In the genomic region with DNA sequence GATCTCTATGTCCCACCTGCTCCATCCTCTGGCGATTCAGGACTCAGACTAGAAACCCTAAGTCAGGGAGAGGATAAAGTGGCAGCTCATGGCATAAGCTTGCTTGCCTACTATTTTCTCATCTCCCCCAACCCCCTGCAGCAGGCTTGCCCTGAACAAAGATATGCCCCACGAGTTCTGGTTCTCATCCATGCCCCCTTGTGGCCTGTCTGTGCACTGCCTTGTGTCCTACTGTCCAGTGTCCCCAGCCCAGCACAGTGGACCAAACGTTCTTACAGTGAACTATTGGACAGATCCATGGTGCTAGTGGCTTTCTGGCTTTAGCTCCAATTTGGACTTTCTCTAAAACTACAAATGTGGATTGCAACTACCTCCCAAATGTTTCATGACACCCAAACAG, we compare ENCODE assay signal across 10 mouse cellular contexts. TPM values are rescaled to one million over a fixed set of nuclear protein-coding genes. Genes with fewer than 3 reads are reported as not detected.
DNase-seq lines count a peak whose midpoint lies in the region; ATAC-seq and TF ChIP-seq lines count a peak whose summit lies in the region.
"Had no signal": no experiment of that assay in that cellular context is flagged by ENCODE, and none has a peak within 500 bp of the region (broad histone marks: within the 10 kb centered on the region; RNA-seq: fewer than 3 reads in every experiment).

No protein-coding gene starts in this region.

- no peak for DNase-seq in forebrain, postnatal 0 days
- DNase-seq in midbrain, postnatal 0 days (ENCODE audit: low spot score) = no peak
- peak; percentile 28 to 54 for DNase-seq in cerebellum, adult 2 months
- DNase-seq in kidney, postnatal 14 days = peak; percentile 34

- no peak for TF ChIP-seq POLR2A in cerebellum, adult 2 months (IDR thresholded peaks at IDR 0.05; ENCODE audit: borderline replicate concordance, insufficient read depth, low read length)

- H3K27me3 ChIP-seq in forebrain, postnatal 0 days (ENCODE audit: insufficient read depth, low read length) = no peaks in the 10 kb centered on the region
- H3K27me3 ChIP-seq in forebrain, embryonic 16.5 days (replicated peaks; ENCODE audit: control insufficient read depth, insufficient read depth, low read length) = no peaks in the 10 kb centered on the region
- H3K27me3 ChIP-seq in midbrain, postnatal 0 days (ENCODE audit: insufficient read depth, low read length) = no peaks in the 10 kb centered on the region
- no peaks in the 10 kb centered on the region for H3K27me3 ChIP-seq in midbrain, embryonic 16.5 days (ENCODE audit: control insufficient read depth, insufficient read depth, low read depth, low read length)
- no peaks in the 10 kb centered on the region for H3K27me3 ChIP-seq in cerebellum, adult 2 months (ENCODE audit: control insufficient read depth, insufficient read depth, low read length)
- H3K27me3 ChIP-seq: heart, embryonic 13.5 days had no signal

- no peaks in the 10 kb centered on the region for H3K9me3 ChIP-seq in forebrain, postnatal 0 days (ENCODE audit: low read length)
- H3K9me3 ChIP-seq in forebrain, embryonic 16.5 days (ENCODE audit: control insufficient read depth, low read length) = no peaks in the 10 kb centered on the region
- no peaks in the 10 kb centered on the region for H3K9me3 ChIP-seq in midbrain, postnatal 0 days (ENCODE audit: low read length)
- H3K9me3 ChIP-seq in midbrain, embryonic 16.5 days (replicated peaks; ENCODE audit: control insufficient read depth, low read length, poor library complexity, severe bottlenecking) = no peaks in the 10 kb centered on the region
- H3K9me3 ChIP-seq: heart, embryonic 13.5 days had no signal

- H3K4me1 ChIP-seq in forebrain, postnatal 0 days (ENCODE audit: insufficient read depth) = no peaks in the 10 kb centered on the region
- H3K4me1 ChIP-seq in forebrain, embryonic 16.5 days (replicated peaks; ENCODE audit: control insufficient read depth, insufficient read depth, low read length) = no peaks in the 10 kb centered on the region
- no peaks in the 10 kb centered on the region for H3K4me1 ChIP-seq in midbrain, postnatal 0 days (ENCODE audit: insufficient read depth, low read length)
- no peaks in the 10 kb centered on the region for H3K4me1 ChIP-seq in midbrain, embryonic 16.5 days (ENCODE audit: control insufficient read depth, insufficient read depth, low read length)
- H3K4me1 ChIP-seq in cerebellum, adult 2 months (ENCODE audit: control insufficient read depth, insufficient read depth, low read length) = no peaks in the 10 kb centered on the region
- H3K4me1 ChIP-seq: heart, embryonic 13.5 days had no signal

- no peak overlapping the region for H3K4me2 ChIP-seq in forebrain, postnatal 0 days (ENCODE audit: low read depth)
- H3K4me2 ChIP-seq in forebrain, embryonic 16.5 days (ENCODE audit: low read length) = no peak overlapping the region
- no peak overlapping the region for H3K4me2 ChIP-seq in midbrain, postnatal 0 days (ENCODE audit: low read depth, low read length, poor library complexity, severe bottlenecking)
- no peak overlapping the region for H3K4me2 ChIP-seq in midbrain, embryonic 16.5 days (ENCODE audit: low read length)
- H3K4me2 ChIP-seq: heart, embryonic 13.5 days had no signal

- WGBS in forebrain, postnatal 0 days = 54% methylated on average over 3 of the region's 3 CpGs
- 69% methylated on average over 3 of the region's 3 CpGs for WGBS in forebrain, embryonic 16.5 days
- 65% methylated on average over 3 of the region's 3 CpGs for WGBS in midbrain, postnatal 0 days
- 70% methylated on average over 3 of the region's 3 CpGs for WGBS in midbrain, embryonic 16.5 days
- WGBS in cerebellum, adult 2 months = 41% methylated on average over 3 of the region's 3 CpGs

- H3K9ac ChIP-seq in forebrain, postnatal 0 days = no peak overlapping the region
- H3K9ac ChIP-seq in forebrain, embryonic 16.5 days (replicated peaks; ENCODE audit: low read depth, low read length) = no peak overlapping the region
- no peak overlapping the region for H3K9ac ChIP-seq in midbrain, postnatal 0 days (replicated peaks; ENCODE audit: low read length, poor library complexity, severe bottlenecking)
- no peak overlapping the region for H3K9ac ChIP-seq in midbrain, embryonic 16.5 days (ENCODE audit: low read depth, low read length)
- H3K9ac ChIP-seq: heart, embryonic 13.5 days had no signal

- H3K27ac ChIP-seq in forebrain, postnatal 0 days (ENCODE audit: low read depth, low read length) = no peak overlapping the region
- no peak overlapping the region for H3K27ac ChIP-seq in forebrain, embryonic 16.5 days (ENCODE audit: low read length)
- no peak overlapping the region for H3K27ac ChIP-seq in midbrain, postnatal 0 days (ENCODE audit: low read depth, low read length)
- H3K27ac ChIP-seq in midbrain, embryonic 16.5 days (ENCODE audit: low read length) = no peak overlapping the region
- H3K27ac ChIP-seq in cerebellum, adult 2 months (ENCODE audit: insufficient read depth, low read length) = no peak overlapping the region
- H3K27ac ChIP-seq: heart, embryonic 13.5 days had no signal

- no peak overlapping the region for H3K4me3 ChIP-seq in forebrain, postnatal 0 days (ENCODE audit: low read depth, low read length)
- no peak overlapping the region for H3K4me3 ChIP-seq in forebrain, embryonic 16.5 days (replicated peaks; ENCODE audit: low read length)
- no peak overlapping the region for H3K4me3 ChIP-seq in midbrain, postnatal 0 days (ENCODE audit: low read depth, low read length)
- no peak overlapping the region for H3K4me3 ChIP-seq in midbrain, embryonic 16.5 days (ENCODE audit: low read depth, low read length)
- no peak overlapping the region for H3K4me3 ChIP-seq in cerebellum, adult 2 months (replicated peaks; ENCODE audit: insufficient read depth, low read depth, low read length)
- H3K4me3 ChIP-seq: heart, embryonic 13.5 days; megakaryocyte, embryonic 14.5 days had no signal

- ATAC-seq in forebrain, postnatal 0 days = no peak
- no peak for ATAC-seq in forebrain, embryonic 16.5 days
- ATAC-seq in midbrain, postnatal 0 days (ENCODE audit: low FRiP score) = no peak
- no peak for ATAC-seq in midbrain, embryonic 16.5 days
- ATAC-seq in monocyte, adult 5-6 weeks (replicated peaks; ENCODE audit: insufficient number of reproducible peaks, low FRiP score, low TSS enrichment, poor library complexity, severe bottlenecking) = no peak
- ATAC-seq in activated CD4-positive, CD25-positive, alpha-beta regulatory T cell, adult 4 months = no peak

- TF ChIP-seq CTCF in forebrain, postnatal 0 days (IDR thresholded peaks at IDR 0.05; ENCODE audit: low read depth) = peak; percentile 55; the same call in 1 of the 2 replicates
- TF ChIP-seq CTCF in midbrain, postnatal 0 days (IDR thresholded peaks at IDR 0.05) = peak; percentile 53
- peak; percentile 77 for TF ChIP-seq CTCF in cerebellum, adult 2 months (IDR thresholded peaks at IDR 0.05; ENCODE audit: borderline replicate concordance, insufficient read depth, low read depth, low read length)

- H3K36me3 ChIP-seq in forebrain, postnatal 0 days (ENCODE audit: insufficient read depth) = no peaks in the 10 kb centered on the region
- H3K36me3 ChIP-seq in forebrain, embryonic 16.5 days (ENCODE audit: control insufficient read depth, insufficient read depth) = no peaks in the 10 kb centered on the region
- H3K36me3 ChIP-seq in midbrain, postnatal 0 days (ENCODE audit: insufficient read depth, low read length) = no peaks in the 10 kb centered on the region
- H3K36me3 ChIP-seq in midbrain, embryonic 16.5 days (ENCODE audit: control insufficient read depth, insufficient read depth, low read length) = no peaks in the 10 kb centered on the region
- H3K36me3 ChIP-seq: heart, embryonic 13.5 days had no signal

RNA-seq across cellular contexts. Expression of a gene that starts 50.7 kb away (rescaled TPM):
- 1.5 and 2.2 TPM in 2 replicates for total RNA-seq in forebrain, postnatal 0 days (2014; rRNA removed)
- polyA plus RNA-seq in forebrain, postnatal 0 days (2015; fragmentation: Nextera tagmentation; extraction: Ambion mirVana) = 1.8 and 2.5 TPM in 2 replicates
- polyA plus RNA-seq in forebrain, embryonic 16.5 days (2015; fragmentation: Nextera tagmentation; extraction: Ambion mirVana) = 1.7 and 1.8 TPM in 2 replicates
- 0.66 and 1.7 TPM in 2 replicates for total RNA-seq in midbrain, postnatal 0 days (2014; rRNA removed)
- polyA plus RNA-seq in midbrain, postnatal 0 days (2015; fragmentation: Nextera tagmentation; extraction: Ambion mirVana) = 2.0 and 2.1 TPM in 2 replicates
- 1.7 and 2.3 TPM in 2 replicates for polyA plus RNA-seq in midbrain, embryonic 16.5 days (2015; fragmentation: Nextera tagmentation; extraction: Ambion mirVana)
- polyA plus RNA-seq in cerebellum, adult 2 months (2012; rRNA removed) = 3.4 and 4.5 TPM in 2 replicates
- total RNA-seq in monocyte, adult 5-6 weeks (2017) = not detected in 3 replicates
- polyA plus RNA-seq in activated CD4-positive, CD25-positive, alpha-beta regulatory T cell, adult 4 months (2017; shearing (Covaris generic)) = under 1 TPM in 1 of 2 experiments, not detected in 1; 0.08 TPM

Comparison
In these comparisons a context has a peak if more than half of its experiments do, and no peak if none do; other contexts are left out.
1. DNase-seq: peak in cerebellum, adult 2 months (2 of 2) and kidney, postnatal 14 days (single experiment); none in forebrain, postnatal 0 days (single experiment) and midbrain, postnatal 0 days (single experiment).
2. Peak in every context shown above with its lines, with median percentiles within 50 percentile points of each other: CTCF ChIP-seq.